Comparison of ENCODE assay signal across 32 mouse cellular contexts in the genomic region with DNA sequence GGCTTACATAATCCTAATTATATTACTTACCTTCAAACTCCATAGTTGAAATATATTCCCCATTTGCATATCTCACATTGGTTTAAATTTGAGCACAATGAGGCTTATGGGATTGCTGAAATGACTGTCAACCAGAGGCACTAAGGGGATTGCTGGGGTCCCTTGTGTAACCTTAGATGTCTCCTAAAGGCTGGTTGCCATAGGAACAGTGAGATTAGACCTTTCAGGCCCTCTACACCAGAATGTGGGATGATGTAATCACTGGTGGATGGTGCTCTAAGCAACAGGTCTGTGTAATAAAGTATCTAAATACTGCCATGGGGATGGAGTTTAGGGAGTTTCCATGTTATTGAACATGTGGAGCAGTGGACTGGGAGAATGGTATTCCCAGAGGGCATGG.
"Had no signal": no experiment of that assay in that cellular context is flagged by ENCODE, and none has a peak within 500 bp of the region (broad histone marks: within the 10 kb centered on the region; RNA-seq: fewer than 3 reads in every experiment).

No protein-coding gene starts in this region.

- H3K9me3 ChIP-seq: limb, embryonic 10.5 days; limb, embryonic 12.5 days; limb, embryonic 13.5 days; limb, embryonic 15.5 days; liver, embryonic 13.5 days; liver, embryonic 15.5 days; lung, embryonic 15.5 days; midbrain, embryonic 10.5 days; midbrain, embryonic 12.5 days; midbrain, embryonic 13.5 days; midbrain, embryonic 15.5 days; neural tube, embryonic 12.5 days had no signal

- ATAC-seq: liver, embryonic 12.5 days; liver, postnatal 0 days; lung, postnatal 0 days; midbrain, embryonic 13.5 days; midbrain, embryonic 15.5 days; midbrain, embryonic 16.5 days had no signal

- H3K4me3 ChIP-seq: limb, embryonic 10.5 days; limb, embryonic 12.5 days; limb, embryonic 13.5 days; limb, embryonic 15.5 days; liver, embryonic 12.5 days; liver, embryonic 13.5 days; liver, embryonic 15.5 days; lung, embryonic 15.5 days; megakaryocyte, embryonic 14.5 days; midbrain, embryonic 10.5 days; midbrain, embryonic 12.5 days; midbrain, embryonic 13.5 days; midbrain, embryonic 15.5 days; myocyte; neural tube, embryonic 12.5 days had no signal

- H3K36me3 ChIP-seq: limb, embryonic 10.5 days; limb, embryonic 12.5 days; limb, embryonic 13.5 days; limb, embryonic 15.5 days; liver, embryonic 12.5 days; liver, embryonic 13.5 days; liver, embryonic 15.5 days; lung, embryonic 15.5 days; midbrain, embryonic 10.5 days; midbrain, embryonic 12.5 days; midbrain, embryonic 13.5 days; midbrain, embryonic 15.5 days; neural tube, embryonic 12.5 days had no signal

- H3K9ac ChIP-seq: limb, embryonic 12.5 days; limb, embryonic 13.5 days; limb, embryonic 15.5 days; liver, embryonic 12.5 days; liver, embryonic 13.5 days; liver, embryonic 14.5 days; liver, embryonic 15.5 days; liver, postnatal 0 days; lung, embryonic 14.5 days; lung, embryonic 15.5 days; midbrain, embryonic 12.5 days; midbrain, embryonic 13.5 days; midbrain, embryonic 15.5 days; neural tube, embryonic 12.5 days had no signal

- H3K27me3 ChIP-seq: limb, embryonic 13.5 days; limb, embryonic 15.5 days; liver, embryonic 12.5 days; liver, embryonic 13.5 days; liver, embryonic 15.5 days; lung, embryonic 15.5 days; megakaryocyte, embryonic 14.5 days; midbrain, embryonic 12.5 days; midbrain, embryonic 13.5 days; midbrain, embryonic 15.5 days; neural tube, embryonic 12.5 days had no signal

- H3K27ac ChIP-seq: limb, embryonic 10.5 days; limb, embryonic 12.5 days; limb, embryonic 13.5 days; limb, embryonic 15.5 days; liver, embryonic 12.5 days; liver, embryonic 13.5 days; liver, embryonic 14.5 days; liver, embryonic 15.5 days; lung, embryonic 15.5 days; macrophage; midbrain, embryonic 10.5 days; midbrain, embryonic 12.5 days; midbrain, embryonic 13.5 days; midbrain, embryonic 15.5 days; neural tube, embryonic 12.5 days had no signal

- H3K4me1 ChIP-seq: limb, embryonic 10.5 days; limb, embryonic 12.5 days; limb, embryonic 13.5 days; limb, embryonic 15.5 days; liver, embryonic 12.5 days; liver, embryonic 13.5 days; liver, embryonic 15.5 days; lung, embryonic 15.5 days; megakaryocyte, embryonic 14.5 days; midbrain, embryonic 10.5 days; midbrain, embryonic 12.5 days; midbrain, embryonic 13.5 days; midbrain, embryonic 15.5 days; neural tube, embryonic 12.5 days had no signal

- H3K4me2 ChIP-seq: limb, embryonic 12.5 days; limb, embryonic 13.5 days; limb, embryonic 15.5 days; liver, embryonic 11.5 days; liver, embryonic 12.5 days; liver, embryonic 13.5 days; liver, embryonic 15.5 days; lung, embryonic 14.5 days; lung, embryonic 15.5 days; midbrain, embryonic 11.5 days; midbrain, embryonic 12.5 days; midbrain, embryonic 13.5 days; midbrain, embryonic 15.5 days; neural tube, embryonic 12.5 days had no signal

- DNase-seq: left cerebral cortex, postnatal 4 days; liver; liver, embryonic 13.5 days; liver, postnatal 0 days; lung, adult 18-20 months; lung, adult 2 months; lung, embryonic 14.5 days; lung, postnatal 10 days; lung, postnatal 14 days; lung, postnatal 36 days; lung, postnatal 4 days; midbrain, embryonic 14.5 days had no signal
